Mouse (Mus musculus) cerebellum, adult (tissue): Measurements from ENCODE around the gene Wdfy1.
A peak's percentile ranks its signal among the peaks of the same experiment; 100 is the strongest.

Source experiments
- ATAC-seq: cut with Nextera tagmentation; 2 replicates; pipeline ENCODE4 v1.9.2; 2017; ENCODE audit warnings: mild to moderate bottlenecking, moderate library complexity, mixed read lengths; ENCODE audit not compliant: insufficient number of reproducible peaks, low FRiP score, low TSS enrichment

Wdfy1 gene

GRCm38 (mm10) chr1:79761106-79761916, 14.6 kb downstream of the Wdfy1 start:
- ATAC-seq, result peak; percentile 95

GRCm38 (mm10) chr1:79760656-79761055, 15.3 kb downstream of the Wdfy1 start:
- no peak for ATAC-seq

GRCm38 (mm10) chr1:79759436-79759972, 16.4 kb downstream of the Wdfy1 start:
- ATAC-seq, result no peak

GRCm38 (mm10) chr1:79759006-79759405, 16.9 kb downstream of the Wdfy1 start:
- no peak for ATAC-seq

- no peak for ATAC-seq
These were observed 18.3 kb downstream of the Wdfy1 start for GRCm38 (mm10) chr1:79757597-79757996.

- ATAC-seq, result no peak
These were observed 18.8 kb downstream of the Wdfy1 start for GRCm38 (mm10) chr1:79757161-79757560.

GRCm38 (mm10) chr1:79756417-79756816, 19.5 kb downstream of the Wdfy1 start:
- no peak for ATAC-seq

- ATAC-seq, result no peak
These were observed 20.6 kb downstream of the Wdfy1 start for GRCm38 (mm10) chr1:79755376-79755775.

GRCm38 (mm10) chr1:79754936-79755335, 21.0 kb downstream of the Wdfy1 start:
- no peak for ATAC-seq

- ATAC-seq, result no peak
These were observed 22.5 kb downstream of the Wdfy1 start for GRCm38 (mm10) chr1:79753456-79753855.

GRCm38 (mm10) chr1:79752714-79753340, 23.1 kb downstream of the Wdfy1 start:
- ATAC-seq, result no peak

- ATAC-seq, result no peak
These were observed 23.8 kb downstream of the Wdfy1 start for GRCm38 (mm10) chr1:79752015-79752695.

GRCm38 (mm10) chr1:79751186-79751585, 24.8 kb downstream of the Wdfy1 start:
- ATAC-seq, result no peak

- ATAC-seq, result no peak
These were observed 29.9 kb downstream of the Wdfy1 start for GRCm38 (mm10) chr1:79746056-79746455.

GRCm38 (mm10) chr1:79743385-79743784, 32.6 kb downstream of the Wdfy1 start:
- no peak for ATAC-seq

- no peak for ATAC-seq
These were observed 33.0 kb downstream of the Wdfy1 start for GRCm38 (mm10) chr1:79742949-79743348.

- 0 out of 2 replicates have a peak, but pooled peaks have one; percentile 39 for ATAC-seq
These were observed 34.9 kb downstream of the Wdfy1 start for GRCm38 (mm10) chr1:79741002-79741401.

- ATAC-seq, result no peak
These were observed 36.2 kb downstream of the Wdfy1 start for GRCm38 (mm10) chr1:79739726-79740125.

GRCm38 (mm10) chr1:79736408-79736807, 39.5 kb downstream of the Wdfy1 start:
- no peak for ATAC-seq

GRCm38 (mm10) chr1:79734794-79735193, 41.1 kb downstream of the Wdfy1 start:
- ATAC-seq, result no peak
